Mouse (Mus musculus) liver, postnatal 0 days (tissue): Measurements from ENCODE around the gene Ankar. TPM values are rescaled to one million over a fixed set of nuclear protein-coding genes. Genes with fewer than 3 reads are reported as not detected.
A peak's percentile ranks its signal among the peaks of the same experiment; 100 is the strongest.

ENCODE experiments used
- ATAC-seq: fragments of 200-750 bp; cut with Nextera tagmentation; 2 replicates; pipeline ENCODE4 v1.8.0; 2017; ENCODE audit warnings: mild to moderate bottlenecking, moderate library complexity
- DNase-seq: peaks from one replicate; pipeline ENCODE4 v3.0.0-alpha.2; 2016
- H3K27ac ChIP-seq: fragments of 300-500 bp; sonication (generic); 2 replicates; pipeline ENCODE4 v1.5.1; 2014; ENCODE audit warnings: antibody characterized with exemption, moderate library complexity, mild to moderate bottlenecking, low read depth
- H3K27me3 ChIP-seq: fragments of 300-500 bp; sonication (generic); 2 replicates; pipeline ENCODE4 v1.6.1; 2014; ENCODE audit warnings: low read length, control low read depth, mixed read lengths; ENCODE audit not compliant: insufficient read depth
- H3K36me3 ChIP-seq: fragments of 300-500 bp; sonication (generic); replicated peaks from 2 replicates; pipeline ENCODE4 v1.6.1; 2014; ENCODE audit warnings: mild to moderate bottlenecking, control low read depth, low read length, moderate library complexity, mixed read lengths; ENCODE audit not compliant: insufficient read depth
- H3K4me1 ChIP-seq: fragments of 300-500 bp; sonication (generic); 2 replicates; pipeline ENCODE4 v1.6.1; 2014; ENCODE audit warnings: antibody characterized with exemption, mild to moderate bottlenecking, control low read depth; ENCODE audit not compliant: insufficient read depth
- H3K4me2 ChIP-seq: fragments of 300-500 bp; sonication (generic); 2 replicates; pipeline ENCODE4 v1.6.1; 2014; ENCODE audit warnings: low read depth, mild to moderate bottlenecking, low read length, moderate library complexity, mixed read lengths
- H3K4me3 ChIP-seq: fragments of 300-500 bp; sonication (generic); 2 replicates; pipeline ENCODE4 v1.5.1; 2014; ENCODE audit warnings: low read depth, low read length
- H3K9ac ChIP-seq: fragments of 300-500 bp; sonication (generic); replicated peaks from 2 replicates; pipeline ENCODE4 v1.6.1; 2014; ENCODE audit warnings: mild to moderate bottlenecking, moderate library complexity
- H3K9me3 ChIP-seq: fragments of 300-500 bp; sonication (generic); 2 replicates; pipeline ENCODE4 v1.6.1; 2016; ENCODE audit warnings: mild to moderate bottlenecking, control low read depth, low read length, mixed read lengths
- CTCF ChIP-seq: sonication (generic); IDR thresholded peaks from 2 replicates; pipeline ENCODE4 v1.5.1; 2016; ENCODE audit warnings: antibody characterized with exemption, low read depth
- EP300 ChIP-seq: IDR thresholded peaks from 2 replicates; pipeline ENCODE4 v1.6.1; 2016; ENCODE audit warnings: antibody characterized with exemption, low read depth, mild to moderate bottlenecking
- WGBS: fragments of 180-500 bp; shearing (Covaris S2); extraction: QIAGEN DNeasy Blood & Tissue Kit; methylation state at CpG from one replicate; pipeline ENCODE4 v1.1.7; 2014; ENCODE audit not compliant: insufficient replicate concordance; 5-methylcytosine and 5-hydroxymethylcytosine counted together
- polyA plus RNA-seq: library from polyadenylated mRNA; unstranded; fragments of >200 nt; fragmentation: Nextera tagmentation; extraction: Ambion mirVana; gene quantifications from 2 replicates; pipeline ENCODE4 v1.2.1, GENCODE M21; 2015

Ankar gene
- not detected in 2 replicates for polyA plus RNA-seq

- no peak within 1 kb of the TSS for H3K4me3 ChIP-seq
- no peak within 1 kb of the TSS for H3K4me2 ChIP-seq
- no peaks in the 10 kb centered on the region for H3K36me3 ChIP-seq
- H3K27ac ChIP-seq = no peak within 1 kb of the TSS
- no peak within 1 kb of the TSS for H3K9ac ChIP-seq
- no peak for TF ChIP-seq EP300
- no peak for TF ChIP-seq CTCF
- no peaks in the 10 kb centered on the region for H3K4me1 ChIP-seq
- DNase-seq = no peak
- WGBS = 82% methylated on average over 11 of the region's 11 CpGs
- no peak for ATAC-seq
- no peaks in the 10 kb centered on the region for H3K27me3 ChIP-seq
- H3K9me3 ChIP-seq = no peaks in the 10 kb centered on the region
Observed at GRCm38 (mm10) chr1:72700479-72700878, at the start of gene Ankar. Gene Ankar (minus strand): TSS chr1:72700579.

- no peaks in the 10 kb centered on the region for H3K27me3 ChIP-seq
- ATAC-seq (no peak), DNase-seq (no peak)
- H3K9me3 ChIP-seq = no peaks in the 10 kb centered on the region
- TF ChIP-seq EP300 = no peak
- no peak for TF ChIP-seq CTCF
- no peak overlapping the region for H3K4me3 ChIP-seq
- H3K27ac ChIP-seq = no peak overlapping the region
- WGBS = 73% methylated on average over 7 of the region's 7 CpGs
- no peak overlapping the region for H3K4me2 ChIP-seq
- H3K9ac ChIP-seq = no peak overlapping the region
- no peaks in the 10 kb centered on the region for H3K36me3 ChIP-seq
- H3K4me1 ChIP-seq = no peaks in the 10 kb centered on the region
Observed at GRCm38 (mm10) chr1:72746382-72746781, 46.0 kb upstream of the Ankar start.

GRCm38 (mm10) chr1:72744816-72745506 lies 44.6 kb upstream of the Ankar start:
- Histone ChIP-seq H3K4me1 (no peaks in the 10 kb centered on the region), H3K9ac (no peak overlapping the region), H3K4me2 (no peak overlapping the region), H3K9me3 (no peaks in the 10 kb centered on the region), H3K36me3 (no peaks in the 10 kb centered on the region), H3K27ac (no peak overlapping the region), H3K4me3 (no peak overlapping the region), H3K27me3 (no peaks in the 10 kb centered on the region)
- WGBS = 74% methylated on average over 8 of the region's 8 CpGs
- DNase-seq (no peak), ATAC-seq (no peak)
- TF ChIP-seq CTCF (no peak), EP300 (no peak)

GRCm38 (mm10) chr1:72741406-72741805 lies 41.0 kb upstream of the Ankar start:
- Histone ChIP-seq H3K9me3 (no peaks in the 10 kb centered on the region), H3K9ac (no peak overlapping the region), H3K27me3 (no peaks in the 10 kb centered on the region), H3K4me3 (no peak overlapping the region), H3K36me3 (no peaks in the 10 kb centered on the region), H3K27ac (no peak overlapping the region), H3K4me2 (no peak overlapping the region), H3K4me1 (no peaks in the 10 kb centered on the region)
- WGBS = 70% methylated on average over 5 of the region's 5 CpGs
- no peak for ATAC-seq
- TF ChIP-seq CTCF (no peak), EP300 (no peak)
- DNase-seq = no peak

GRCm38 (mm10) chr1:72739681-72740063 lies 39.3 kb upstream of the Ankar start:
- H3K4me1 ChIP-seq = no peaks in the 10 kb centered on the region
- H3K36me3 ChIP-seq = no peaks in the 10 kb centered on the region
- no peak for ATAC-seq
- no peak overlapping the region for H3K9ac ChIP-seq
- TF ChIP-seq EP300 = no peak
- no peak for TF ChIP-seq CTCF
- no peak for DNase-seq
- no peaks in the 10 kb centered on the region for H3K9me3 ChIP-seq
- no peak overlapping the region for H3K27ac ChIP-seq
- WGBS = 80% methylated on average over 10 of the region's 10 CpGs
- no peak overlapping the region for H3K4me3 ChIP-seq
- H3K4me2 ChIP-seq = no peak overlapping the region
- no peaks in the 10 kb centered on the region for H3K27me3 ChIP-seq

- no peak overlapping the region for H3K4me2 ChIP-seq
- ATAC-seq (no peak), DNase-seq (peak; percentile 24)
- H3K27ac ChIP-seq = no peak overlapping the region
- H3K4me3 ChIP-seq = no peak overlapping the region
- 79% methylated on average over 15 of the region's 15 CpGs for WGBS
- TF ChIP-seq EP300 (no peak), CTCF (no peak)
- H3K9ac ChIP-seq = no peak overlapping the region
- no peaks in the 10 kb centered on the region for H3K9me3 ChIP-seq
- H3K4me1 ChIP-seq = no peaks in the 10 kb centered on the region
- no peaks in the 10 kb centered on the region for H3K36me3 ChIP-seq
- H3K27me3 ChIP-seq = no peaks in the 10 kb centered on the region
Observed at GRCm38 (mm10) chr1:72738946-72739680, 38.7 kb upstream of the Ankar start.
